Mouse (Mus musculus) forebrain, postnatal 0 days (tissue): Measurements from ENCODE around the gene Ccdc160. TPM values are rescaled to one million over a fixed set of nuclear protein-coding genes. Genes with fewer than 3 reads are reported as not detected.

Source experiments
- ATAC-seq: fragments of 200-750 bp; cut with Nextera tagmentation; 2 replicates; pipeline ENCODE4 v1.8.0; 2017; ENCODE audit warnings: mild to moderate bottlenecking, moderate library complexity
- DNase-seq: peaks from one replicate; pipeline ENCODE4 v3.0.0-alpha.2; 2015
- H3K27ac ChIP-seq: fragments of 300-500 bp; sonication (generic); 2 replicates; pipeline ENCODE4 v1.5.1; 2014; ENCODE audit warnings: low read depth, mild to moderate bottlenecking, antibody characterized with exemption, low read length, moderate library complexity, mixed read lengths
- H3K27me3 ChIP-seq: fragments of 300-500 bp; sonication (generic); 2 replicates; pipeline ENCODE4 v1.6.1; 2014; ENCODE audit warnings: mild to moderate bottlenecking, low read length, mixed read lengths; ENCODE audit not compliant: insufficient read depth
- H3K36me3 ChIP-seq: fragments of 300-500 bp; sonication (generic); 2 replicates; pipeline ENCODE4 v1.6.1; 2014; ENCODE audit warnings: mild to moderate bottlenecking, moderate library complexity; ENCODE audit not compliant: insufficient read depth
- H3K4me1 ChIP-seq: fragments of 300-500 bp; sonication (generic); 2 replicates; pipeline ENCODE4 v1.6.1; 2014; ENCODE audit warnings: antibody characterized with exemption; ENCODE audit not compliant: insufficient read depth
- H3K4me2 ChIP-seq: fragments of 300-500 bp; sonication (generic); 2 replicates; pipeline ENCODE4 v1.6.1; 2014; ENCODE audit warnings: low read depth, mild to moderate bottlenecking, moderate library complexity
- H3K4me3 ChIP-seq: fragments of 300-500 bp; sonication (generic); 2 replicates; pipeline ENCODE4 v1.5.1; 2014; ENCODE audit warnings: low read depth, low read length, mixed read lengths
- H3K9ac ChIP-seq: fragments of 300-500 bp; sonication (generic); 2 replicates; pipeline ENCODE4 v1.6.1; 2014; ENCODE audit warnings: mild to moderate bottlenecking
- H3K9me3 ChIP-seq: fragments of 300-500 bp; sonication (generic); 2 replicates; pipeline ENCODE4 v1.6.1; 2016; ENCODE audit warnings: low read length
- CTCF ChIP-seq: sonication (generic); IDR thresholded peaks from 2 replicates; pipeline ENCODE4 v1.5.1; 2016; ENCODE audit warnings: antibody characterized with exemption, control low read depth, low read depth
- WGBS: fragments of 180-500 bp; shearing (Covaris S2); extraction: QIAGEN DNeasy Blood & Tissue Kit; methylation state at CpG from one replicate; pipeline ENCODE4 v1.1.7; 2014; 5-methylcytosine and 5-hydroxymethylcytosine counted together
- polyA plus RNA-seq: library from polyadenylated mRNA; unstranded; fragments of >200 nt; fragmentation: Nextera tagmentation; extraction: Ambion mirVana; gene quantifications from 2 replicates; pipeline ENCODE4 v1.2.1, GENCODE M21; 2015
- total RNA-seq: library from RNA; depleted of rRNA; stranded (reverse); fragments of >200 nt; gene quantifications from 2 replicates; pipeline ENCODE4 v1.2.3, GENCODE M21; 2014

Gene Ccdc160
- total and polyA plus RNA-seq, 2 experiments from 2014 or later: 3.2 to 3.3 TPM

GRCm38 (mm10) chrX:52753491-52754085, 37.4 kb upstream of the Ccdc160 start:
- 33% methylated on average over 6 of the region's 6 CpGs for WGBS
- Histone ChIP-seq H3K9ac (no peak overlapping the region), H3K27me3 (no peaks in the 10 kb centered on the region)

GRCm38 (mm10) chrX:52757164-52757563, 33.8 kb upstream of the Ccdc160 start:
- DNase-seq (no peak), ATAC-seq (no peak)
- Histone ChIP-seq H3K4me2 (no peak overlapping the region), H3K9ac (no peak overlapping the region), H3K27me3 (no peaks in the 10 kb centered on the region), H3K27ac (no peak overlapping the region), H3K4me1 (no peaks in the 10 kb centered on the region), H3K9me3 (no peaks in the 10 kb centered on the region), H3K4me3 (no peak overlapping the region), H3K36me3 (no peaks in the 10 kb centered on the region)
- no peak for TF ChIP-seq CTCF
- 83% methylated on average over 3 of the region's 3 CpGs for WGBS

More at GRCm38 (mm10) chrX:52753491-52754085, 37.4 kb upstream of the Ccdc160 start:
- no peak for TF ChIP-seq CTCF
- no peak overlapping the region for H3K4me2 ChIP-seq
- no peaks in the 10 kb centered on the region for H3K36me3 ChIP-seq
- H3K27ac ChIP-seq: no peak overlapping the region
- no peak for DNase-seq
- no peak overlapping the region for H3K4me3 ChIP-seq
- H3K4me1 ChIP-seq: no peaks in the 10 kb centered on the region
- ATAC-seq: no peak
- no peaks in the 10 kb centered on the region for H3K9me3 ChIP-seq

GRCm38 (mm10) chrX:52759232-52759631, 31.8 kb upstream of the Ccdc160 start:
- ATAC-seq: no peak
- no peaks in the 10 kb centered on the region for H3K27me3 ChIP-seq
- no peaks in the 10 kb centered on the region for H3K9me3 ChIP-seq
- H3K4me2 ChIP-seq: no peak overlapping the region
- H3K4me3 ChIP-seq: no peak overlapping the region
- no peaks in the 10 kb centered on the region for H3K36me3 ChIP-seq
- TF ChIP-seq CTCF: no peak
- no peak overlapping the region for H3K27ac ChIP-seq
- no peak overlapping the region for H3K9ac ChIP-seq
- DNase-seq: no peak
- WGBS: 55% methylated on average over 2 of the region's 2 CpGs
- H3K4me1 ChIP-seq: no peaks in the 10 kb centered on the region

GRCm38 (mm10) chrX:52760191-52760945, 30.6 kb upstream of the Ccdc160 start:
- Histone ChIP-seq H3K27me3 (no peaks in the 10 kb centered on the region), H3K9ac (no peak overlapping the region), H3K4me2 (no peak overlapping the region), H3K4me1 (no peaks in the 10 kb centered on the region), H3K27ac (no peak overlapping the region), H3K4me3 (no peak overlapping the region), H3K9me3 (no peaks in the 10 kb centered on the region), H3K36me3 (no peaks in the 10 kb centered on the region)
- 55% methylated on average over 4 of the region's 4 CpGs for WGBS
- no peak for DNase-seq
- no peak for TF ChIP-seq CTCF
- ATAC-seq: no peak

GRCm38 (mm10) chrX:52762221-52762620, 28.8 kb upstream of the Ccdc160 start:
- Histone ChIP-seq H3K9me3 (no peaks in the 10 kb centered on the region), H3K36me3 (no peaks in the 10 kb centered on the region), H3K4me2 (no peak overlapping the region), H3K4me1 (no peaks in the 10 kb centered on the region), H3K9ac (no peak overlapping the region), H3K27me3 (no peaks in the 10 kb centered on the region), H3K4me3 (no peak overlapping the region), H3K27ac (no peak overlapping the region)
- ATAC-seq (no peak), DNase-seq (no peak)
- TF ChIP-seq CTCF: no peak
- WGBS: 68% methylated on average over 4 of the region's 4 CpGs

GRCm38 (mm10) chrX:52775973-52776372, 15.0 kb upstream of the Ccdc160 start:
- no peak for ATAC-seq
- DNase-seq: no peak
- Histone ChIP-seq H3K27me3 (no peaks in the 10 kb centered on the region), H3K4me3 (no peak overlapping the region), H3K4me2 (no peak overlapping the region), H3K9ac (no peak overlapping the region), H3K36me3 (no peaks in the 10 kb centered on the region), H3K9me3 (no peaks in the 10 kb centered on the region), H3K27ac (no peak overlapping the region), H3K4me1 (no peaks in the 10 kb centered on the region)
- 60% methylated on average over 3 of the region's 3 CpGs for WGBS
- peak; percentile 49 for TF ChIP-seq CTCF

- no peak overlapping the region for H3K9ac ChIP-seq
- 80% methylated on average over 5 of the region's 5 CpGs for WGBS
These were observed 13.3 kb upstream of the Ccdc160 start for GRCm38 (mm10) chrX:52777671-52778070.

More at GRCm38 (mm10) chrX:52777671-52778070, 13.3 kb upstream of the Ccdc160 start:
- Histone ChIP-seq H3K4me3 (no peak overlapping the region), H3K27ac (no peak overlapping the region), H3K27me3 (no peaks in the 10 kb centered on the region), H3K9me3 (no peaks in the 10 kb centered on the region), H3K4me2 (no peak overlapping the region), H3K36me3 (no peaks in the 10 kb centered on the region), H3K4me1 (no peaks in the 10 kb centered on the region)
- ATAC-seq: no peak
- TF ChIP-seq CTCF: no peak
- no peak for DNase-seq
